19 mouse cellular contexts compared by ENCODE assay signal in the genomic region with DNA sequence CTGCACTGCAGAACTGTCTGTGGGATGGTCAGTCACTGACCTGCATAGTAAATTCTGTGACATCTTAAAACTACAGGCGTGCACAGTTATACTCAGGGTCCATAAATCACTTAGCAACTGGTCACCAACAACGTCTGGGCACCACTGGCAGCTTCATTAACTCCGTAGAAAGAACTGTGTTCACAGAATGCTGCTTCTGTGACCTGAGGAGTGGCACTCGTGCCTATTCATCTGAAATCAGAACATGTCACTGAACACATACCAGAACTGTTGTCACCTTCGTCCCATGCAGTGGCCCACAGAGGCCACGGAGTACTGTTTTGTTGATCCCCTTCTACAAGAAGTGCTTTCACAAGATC. TPM values are rescaled to one million over a fixed set of nuclear protein-coding genes. Genes with fewer than 3 reads are reported as not detected.
A peak's percentile ranks its signal among the peaks of the same experiment; 100 is the strongest.
DNase-seq lines count a peak whose midpoint lies in the region; ATAC-seq lines count a peak whose summit lies in the region.
"Had no signal": no experiment of that assay in that cellular context is flagged by ENCODE, and none has a peak within 500 bp of the region (broad histone marks: within the 10 kb centered on the region; RNA-seq: fewer than 3 reads in every experiment).

No protein-coding gene starts in this region.

- 46% methylated on average over 6 of the region's 6 CpGs for WGBS in heart, embryonic 11.5 days (ENCODE audit: insufficient replicate concordance)
- WGBS in kidney, embryonic 15.5 days, result 32% methylated on average over 6 of the region's 6 CpGs
- WGBS in heart, embryonic 16.5 days, result 38% methylated on average over 6 of the region's 6 CpGs
- WGBS in limb, embryonic 12.5 days, result 31% methylated on average over 6 of the region's 6 CpGs

- H3K4me2 ChIP-seq in heart, embryonic 11.5 days, result no peak overlapping the region
- H3K4me2 ChIP-seq in kidney, embryonic 15.5 days, result no peak overlapping the region
- H3K4me2 ChIP-seq in heart, embryonic 16.5 days (ENCODE audit: low read depth, low read length), result no peak overlapping the region
- no peak overlapping the region for H3K4me2 ChIP-seq in limb, embryonic 12.5 days
- H3K4me2 ChIP-seq: embryonic facial prominence, embryonic 15.5 days; liver, embryonic 11.5 days had no signal

- H3K9ac ChIP-seq in heart, embryonic 11.5 days (ENCODE audit: low read depth, low read length), result no peak overlapping the region
- H3K9ac ChIP-seq in kidney, embryonic 15.5 days, result no peak overlapping the region
- peak overlapping the region; percentile 7; the same call in 1 of the 2 replicates for H3K9ac ChIP-seq in heart, embryonic 16.5 days (ENCODE audit: low read length)
- no peak overlapping the region; the same call in 1 of the 2 replicates for H3K9ac ChIP-seq in limb, embryonic 12.5 days (replicated peaks)
- H3K9ac ChIP-seq: embryonic facial prominence, embryonic 15.5 days had no signal

- peaks cover 51% of the 10 kb centered on the region for H3K4me1 ChIP-seq in heart, embryonic 11.5 days (ENCODE audit: control insufficient read depth, insufficient read depth, low read length)
- H3K4me1 ChIP-seq in kidney, embryonic 15.5 days, result peaks cover 41% of the 10 kb centered on the region
- peaks cover 53% of the 10 kb centered on the region for H3K4me1 ChIP-seq in heart, embryonic 16.5 days (ENCODE audit: control insufficient read depth, insufficient read depth, low read length)
- peaks cover 31% of the 10 kb centered on the region for H3K4me1 ChIP-seq in limb, embryonic 12.5 days (replicated peaks)

- no peaks in the 10 kb centered on the region for H3K9me3 ChIP-seq in heart, embryonic 11.5 days (replicated peaks; ENCODE audit: control insufficient read depth, low read length)
- H3K9me3 ChIP-seq in kidney, embryonic 15.5 days (replicated peaks), result no peaks in the 10 kb centered on the region
- no peaks in the 10 kb centered on the region for H3K9me3 ChIP-seq in heart, embryonic 16.5 days (replicated peaks; ENCODE audit: control insufficient read depth, low read length)
- no peaks in the 10 kb centered on the region for H3K9me3 ChIP-seq in limb, embryonic 12.5 days
- H3K9me3 ChIP-seq: embryonic facial prominence, embryonic 15.5 days; hindbrain, embryonic 10.5 days had no signal

- no peak for ATAC-seq in heart, embryonic 11.5 days (replicated peaks; ENCODE audit: insufficient number of reproducible peaks, low FRiP score, low TSS enrichment)
- ATAC-seq in kidney, embryonic 15.5 days (replicated peaks; ENCODE audit: low FRiP score), result peak; percentile 64; the same call in 1 of the 2 replicates
- ATAC-seq in heart, embryonic 16.5 days (replicated peaks; ENCODE audit: extremely low read depth, insufficient read depth, low FRiP score), result peak; percentile 46
- no peak for ATAC-seq in limb, embryonic 12.5 days (ENCODE audit: insufficient number of reproducible peaks, insufficient read depth, low FRiP score, low TSS enrichment, low read depth)
- ATAC-seq: hindbrain, postnatal 0 days; intestine, postnatal 0 days had no signal

- H3K36me3 ChIP-seq in heart, embryonic 11.5 days (ENCODE audit: control insufficient read depth, insufficient read depth, low read length), result no peaks in the 10 kb centered on the region
- no peaks in the 10 kb centered on the region for H3K36me3 ChIP-seq in kidney, embryonic 15.5 days
- no peaks in the 10 kb centered on the region for H3K36me3 ChIP-seq in heart, embryonic 16.5 days (ENCODE audit: control insufficient read depth, insufficient read depth)
- no peaks in the 10 kb centered on the region for H3K36me3 ChIP-seq in limb, embryonic 12.5 days
- H3K36me3 ChIP-seq: embryonic facial prominence, embryonic 15.5 days; hindbrain, embryonic 10.5 days had no signal

- H3K27ac ChIP-seq in heart, embryonic 11.5 days (ENCODE audit: low read depth, low read length), result peak overlapping the region; percentile 51
- 0 out of 2 replicates have a peak overlapping the region, but pooled peaks have one; percentile 3 for H3K27ac ChIP-seq in kidney, embryonic 15.5 days
- H3K27ac ChIP-seq in heart, embryonic 16.5 days (ENCODE audit: low read length), result peak overlapping the region; percentile 96
- H3K27ac ChIP-seq in limb, embryonic 12.5 days, result peak overlapping the region; percentile 74
- H3K27ac ChIP-seq: embryonic facial prominence, embryonic 15.5 days; hindbrain, embryonic 10.5 days; hindbrain, postnatal 0 days; stomach, postnatal 0 days had no signal

- H3K27me3 ChIP-seq in heart, embryonic 11.5 days (ENCODE audit: control insufficient read depth, insufficient read depth, low read length), result no peaks in the 10 kb centered on the region
- H3K27me3 ChIP-seq in kidney, embryonic 15.5 days, result no peaks in the 10 kb centered on the region
- H3K27me3 ChIP-seq in heart, embryonic 16.5 days (ENCODE audit: control insufficient read depth, insufficient read depth, low read length), result no peaks in the 10 kb centered on the region
- H3K27me3 ChIP-seq in limb, embryonic 12.5 days, result no peaks in the 10 kb centered on the region
- H3K27me3 ChIP-seq: embryonic facial prominence, embryonic 15.5 days had no signal

- no peak for DNase-seq in heart, adult 8-10 months (ENCODE audit: low spot score)
- no peak for DNase-seq in kidney, adult 18-20 months
- no peak for DNase-seq in spleen, postnatal 14 days (ENCODE audit: low spot score in 2 of 2)
- DNase-seq: cerebellum, adult 18-20 months; gastrocnemius, postnatal 10 days; left cerebral cortex, postnatal 4 days; lung, adult 18-20 months; lung, postnatal 14 days; midbrain, embryonic 14.5 days had no signal

- no peak overlapping the region for H3K4me3 ChIP-seq in heart, embryonic 11.5 days (ENCODE audit: low read depth, low read length)
- no peak overlapping the region for H3K4me3 ChIP-seq in kidney, embryonic 15.5 days (replicated peaks)
- no peak overlapping the region for H3K4me3 ChIP-seq in heart, embryonic 16.5 days (ENCODE audit: low read length)
- H3K4me3 ChIP-seq in limb, embryonic 12.5 days (replicated peaks), result no peak overlapping the region
- H3K4me3 ChIP-seq: embryonic facial prominence, embryonic 15.5 days; hindbrain, embryonic 10.5 days had no signal

RNA-seq across cellular contexts. Expression of a gene that starts 22.0 kb away (rescaled TPM):
- 421 and 423 TPM in 2 replicates for polyA plus RNA-seq in heart, embryonic 11.5 days (2014; fragmentation: Nextera tagmentation; extraction: Ambion mirVana)
- total RNA-seq in heart, adult 8-10 months (2022), result 100 to 1,000 TPM; 214 to 231 (median 227) TPM
- polyA plus RNA-seq in kidney, embryonic 15.5 days (2015; fragmentation: Nextera tagmentation; extraction: Ambion mirVana), result 428 and 495 TPM in 2 replicates
- 426 and 448 TPM in 2 replicates for polyA plus RNA-seq in heart, embryonic 16.5 days (2015; fragmentation: Nextera tagmentation; extraction: Ambion mirVana)
- 444 and 475 TPM in 2 replicates for polyA plus RNA-seq in limb, embryonic 12.5 days (2016; fragmentation: Nextera tagmentation; extraction: Ambion mirVana)

Comparison
In these comparisons a context has a peak if more than half of its experiments do, and no peak if none do; other contexts are left out.
1. ATAC-seq: peak in kidney, embryonic 15.5 days (single experiment) and heart, embryonic 16.5 days (single experiment); none in heart, embryonic 11.5 days (single experiment) and limb, embryonic 12.5 days (single experiment).
2. H3K27ac ChIP-seq: peak in every context shown above with its lines; median percentile 96 in heart, embryonic 16.5 days; 74 in limb, embryonic 12.5 days; 51 in heart, embryonic 11.5 days; 3 in kidney, embryonic 15.5 days.